Mouse (Mus musculus): Measurements from ENCODE around the gene Serpini2. TPM values are rescaled to one million over a fixed set of nuclear protein-coding genes. Genes with fewer than 3 reads are reported as not detected.

The Serpini2 gene
- total RNA-seq, 1 experiment, result not detected

DNA sequence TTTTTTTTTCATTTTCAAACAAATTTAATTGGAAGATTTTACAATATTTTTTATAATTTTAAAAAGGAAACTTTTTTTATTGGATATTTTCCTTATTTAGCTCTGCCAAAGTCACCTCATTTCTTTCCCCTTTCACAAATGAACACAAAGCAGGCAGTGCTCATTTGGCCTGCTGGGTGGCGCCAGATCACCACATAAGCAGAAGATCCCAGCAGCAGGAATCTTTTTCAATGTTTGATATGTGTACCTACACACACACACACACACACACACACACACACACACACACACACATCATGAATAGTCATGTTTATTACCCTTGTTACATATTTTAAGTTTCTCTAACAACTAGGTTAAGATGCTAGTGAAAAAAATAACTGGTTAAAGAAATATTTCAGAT lies 50.7 kb downstream of the Serpini2 start:
- H3K36me3 ChIP-seq (ENCODE audit: control insufficient read depth, insufficient read depth, low read length, poor library complexity, severe bottlenecking), result no peaks in the 10 kb centered on the region
- DNase-seq (ENCODE audit: low read depth, low spot score), result no peak
- no peak overlapping the region for H3K27ac ChIP-seq (ENCODE audit: insufficient read depth, low read depth, low read length, poor library complexity, severe bottlenecking)
- no peak for TF ChIP-seq MAFK (IDR thresholded peaks at IDR 0.05; ENCODE audit: insufficient read depth, low read depth, low read length)
- no peak for TF ChIP-seq HCFC1 (IDR thresholded peaks at IDR 0.05; ENCODE audit: borderline replicate concordance, insufficient read depth, low read length)
- no peak for TF ChIP-seq ZNF384 (IDR thresholded peaks at IDR 0.05; ENCODE audit: low read depth, low read length)
- TF ChIP-seq CHD2 (IDR thresholded peaks at IDR 0.05; ENCODE audit: low read depth, low read length), result no peak
- 0 out of 2 replicates have a peak, but pooled peaks have one; percentile 42 for TF ChIP-seq ZC3H11A (IDR thresholded peaks at IDR 0.05; ENCODE audit: borderline replicate concordance, low read depth, low read length)
- H3K4me1 ChIP-seq (ENCODE audit: control insufficient read depth in 2 of 2, insufficient read depth in 2 of 2, low read length in 2 of 2, poor library complexity in 1 of 2), result no peaks in the 10 kb centered on the region
- H3K9ac ChIP-seq (ENCODE audit: insufficient read depth, low read depth, low read length, poor library complexity, severe bottlenecking), result no peak overlapping the region
- in situ Hi-C loops (cut with MboI; ENCODE audit: low sequenced_read_pairs in 2 of 2, unreplicated experiment in 2 of 2), result loop anchor here in 1 of 2 experiments (10.0 kb wide), 1 partner anchor 646 kb away; no protein-coding TSS in a partner anchor
- H3K4me3 ChIP-seq (ENCODE audit: insufficient read depth in 1 of 2, low read depth in 1 of 2, low read length in 2 of 2, poor library complexity in 1 of 2, severe bottlenecking in 1 of 2), result no peak overlapping the region
- H3K9me3 ChIP-seq (ENCODE audit: control insufficient read depth, insufficient read depth, low read depth, low read length), result no peaks in the 10 kb centered on the region

DNA sequence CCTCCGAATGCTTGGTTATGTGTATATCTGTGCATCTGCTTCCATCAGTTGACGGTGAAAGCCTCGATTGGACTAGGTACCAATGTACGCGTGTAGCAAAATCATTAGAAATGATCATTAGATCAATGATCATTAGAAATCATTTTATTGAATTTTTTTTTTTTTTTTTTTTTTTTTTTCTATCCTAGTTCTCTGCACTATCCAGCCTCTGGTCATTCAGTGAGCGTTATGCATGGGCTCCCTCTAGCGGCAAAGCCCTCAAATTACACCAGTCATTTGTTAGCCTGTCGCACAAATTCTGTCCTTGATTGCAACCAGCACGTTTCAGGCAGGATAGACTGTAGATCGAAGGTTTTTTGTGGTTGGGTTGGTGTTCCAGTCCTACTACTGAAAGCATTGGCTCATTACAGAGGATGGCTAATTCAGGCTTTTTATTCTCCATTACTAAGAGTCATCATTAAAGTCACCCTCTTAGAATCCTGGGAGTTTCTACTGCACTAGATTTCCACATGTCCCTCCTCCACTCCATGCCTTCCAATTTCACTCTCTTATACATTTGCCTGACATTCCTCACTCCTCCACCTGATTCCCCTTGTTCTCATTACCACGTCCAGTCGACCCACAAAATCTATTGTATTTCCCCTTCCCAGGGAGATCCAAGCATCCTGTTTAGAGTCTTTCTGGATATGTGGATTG lies 66.9 kb downstream of the Serpini2 start:
- Histone ChIP-seq H3K4me1 (ENCODE audit: control insufficient read depth in 2 of 2, insufficient read depth in 2 of 2, low read length in 2 of 2, poor library complexity in 1 of 2) (no peaks in the 10 kb centered on the region), H3K9me3 (ENCODE audit: control insufficient read depth, insufficient read depth, low read depth, low read length) (no peaks in the 10 kb centered on the region), H3K36me3 (ENCODE audit: control insufficient read depth, insufficient read depth, low read length, poor library complexity, severe bottlenecking) (no peaks in the 10 kb centered on the region), H3K27ac (ENCODE audit: insufficient read depth, low read depth, low read length, poor library complexity, severe bottlenecking) (no peak overlapping the region), H3K9ac (ENCODE audit: insufficient read depth, low read depth, low read length, poor library complexity, severe bottlenecking) (no peak overlapping the region), H3K4me3 (ENCODE audit: insufficient read depth in 1 of 2, low read depth in 1 of 2, low read length in 2 of 2, poor library complexity in 1 of 2, severe bottlenecking in 1 of 2) (no peak overlapping the region)
- TF ChIP-seq CHD2 (IDR thresholded peaks at IDR 0.05; ENCODE audit: low read depth, low read length), result no peak
- TF ChIP-seq MAFK (IDR thresholded peaks at IDR 0.05; ENCODE audit: insufficient read depth, low read depth, low read length), result no peak
- TF ChIP-seq HCFC1 (IDR thresholded peaks at IDR 0.05; ENCODE audit: borderline replicate concordance, insufficient read depth, low read length), result no peak
- peak; percentile 62 for TF ChIP-seq ZC3H11A (IDR thresholded peaks at IDR 0.05; ENCODE audit: borderline replicate concordance, low read depth, low read length)
- peak; percentile 99 for TF ChIP-seq ZNF384 (IDR thresholded peaks at IDR 0.05; ENCODE audit: low read depth, low read length)
- DNase-seq (ENCODE audit: low read depth, low spot score), result peak; percentile 43
- in situ Hi-C loops (cut with MboI; ENCODE audit: low sequenced_read_pairs in 2 of 2, unreplicated experiment in 2 of 2), result no loop called here

Other genes starting within 250 kb of the Serpini2 start
- 2.4 and 3.5 TPM in 2 replicates for gene Zbbx, start 105.0 kb downstream of the Serpini2 start, total RNA-seq (2012; rRNA removed)
- gene Wdr49, start 212.1 kb upstream of the Serpini2 start, total RNA-seq (2012; rRNA removed), result not detected in 2 replicates

Data from ES-E14 (cell line).